In genomic region chr19:34562556-34562955, GRCm38 (mm10) we compare ENCODE assay signal across 34 mouse cellular contexts. TPM values are rescaled to one million over a fixed set of nuclear protein-coding genes. Genes with fewer than 3 reads are reported as not detected.
A peak's percentile ranks its signal among the peaks of the same experiment; 100 is the strongest.
DNase-seq lines count a peak whose midpoint lies in the region; ATAC-seq and TF ChIP-seq lines count a peak whose summit lies in the region.
"Had no signal": no experiment of that assay in that cellular context is flagged by ENCODE, and none has a peak within 500 bp of the region (broad histone marks: within the 10 kb centered on the region; RNA-seq: fewer than 3 reads in every experiment).

No protein-coding gene starts in this region.

- no peak overlapping the region for H3K4me2 ChIP-seq in liver, postnatal 0 days (ENCODE audit: low read depth, low read length)
- H3K4me2 ChIP-seq: embryonic facial prominence, embryonic 15.5 days; forebrain, embryonic 12.5 days; heart, embryonic 11.5 days; hindbrain, embryonic 13.5 days; limb, embryonic 15.5 days; lung, embryonic 14.5 days; midbrain, embryonic 11.5 days; neural tube, embryonic 12.5 days; stomach, embryonic 15.5 days had no signal

- DNase-seq in spleen, adult 2 months (ENCODE audit: low read depth in 1 of 2, low spot score in 2 of 2) = no peak
- no peak for DNase-seq in spleen, postnatal 4 days (ENCODE audit: low spot score in 2 of 2)
- DNase-seq in MEL-GATA-1-ER (ENCODE audit: extremely low read depth, low read depth) = peak; percentile 98
- DNase-seq in liver, postnatal 0 days = no peak
- no peak for DNase-seq in left cerebral cortex, postnatal 36 days (ENCODE audit: low spot score in 2 of 2)
- DNase-seq in layer of hippocampus, adult 9-11 months = no peak
- DNase-seq in cerebellum, postnatal 10 days = no peak
- DNase-seq: adrenal gland, postnatal 25 days; B cell, adult 2 months; cerebellum, adult 11-12 months; cerebellum, adult 9-11 months; forebrain, postnatal 0 days; heart, postnatal 36 days; kidney, postnatal 14 days; lung, embryonic 14.5 days; lung, postnatal 14 days; right cerebral cortex, adult 18-20 months; right cerebral cortex, postnatal 4 days; thymus, postnatal 14 days had no signal

- no peak overlapping the region for H3K4me3 ChIP-seq in spleen, adult 2 months (ENCODE audit: extremely low read depth, insufficient read depth, insufficient read length)
- H3K4me3 ChIP-seq in liver, postnatal 0 days (ENCODE audit: low read depth, low read length) = no peak overlapping the region
- H3K4me3 ChIP-seq: embryonic facial prominence, embryonic 10.5 days; embryonic facial prominence, embryonic 15.5 days; forebrain, embryonic 12.5 days; hindbrain, embryonic 13.5 days; limb, embryonic 10.5 days; limb, embryonic 15.5 days; neural tube, embryonic 12.5 days; stomach, embryonic 15.5 days had no signal

- no peaks in the 10 kb centered on the region for H3K27me3 ChIP-seq in spleen, adult 2 months (ENCODE audit: control insufficient read depth, insufficient read depth, low read length)
- no peaks in the 10 kb centered on the region for H3K27me3 ChIP-seq in liver, postnatal 0 days (ENCODE audit: insufficient read depth, low read length)
- H3K27me3 ChIP-seq: embryonic facial prominence, embryonic 15.5 days; forebrain, embryonic 12.5 days; hindbrain, embryonic 13.5 days; limb, embryonic 15.5 days; neural tube, embryonic 12.5 days; stomach, embryonic 15.5 days had no signal

- intact Hi-C loops in left cerebral cortex, postnatal 36 days (cut with DNase I) = no loop called here

- H3K9ac ChIP-seq in liver, postnatal 0 days (replicated peaks) = no peak overlapping the region
- H3K9ac ChIP-seq: embryonic facial prominence, embryonic 15.5 days; forebrain, embryonic 12.5 days; forebrain, postnatal 0 days; hindbrain, embryonic 13.5 days; limb, embryonic 15.5 days; lung, embryonic 14.5 days; neural tube, embryonic 12.5 days; stomach, embryonic 15.5 days had no signal

- no peak for TF ChIP-seq POLR2A in spleen, adult 2 months (IDR thresholded peaks at IDR 0.05; ENCODE audit: low read depth, low read length)

- 0 out of 2 replicates have a peak, but pooled peaks have one; percentile 29 for TF ChIP-seq EP300 in liver, postnatal 0 days (IDR thresholded peaks at IDR 0.05; ENCODE audit: low read depth)

- no peaks in the 10 kb centered on the region for H3K36me3 ChIP-seq in spleen, adult 2 months (ENCODE audit: control insufficient read depth, insufficient read depth, low read length)
- H3K36me3 ChIP-seq in liver, postnatal 0 days (replicated peaks; ENCODE audit: insufficient read depth, low read length) = no peaks in the 10 kb centered on the region
- H3K36me3 ChIP-seq: embryonic facial prominence, embryonic 10.5 days; embryonic facial prominence, embryonic 15.5 days; forebrain, embryonic 12.5 days; G1E; hindbrain, embryonic 13.5 days; limb, embryonic 10.5 days; limb, embryonic 15.5 days; neural tube, embryonic 12.5 days; stomach, embryonic 15.5 days had no signal

- TF ChIP-seq CTCF in spleen, adult 2 months (IDR thresholded peaks at IDR 0.05; ENCODE audit: extremely low read depth, insufficient read depth, insufficient read length, insufficient replicate concordance) = no peak
- no peak for TF ChIP-seq CTCF in liver, postnatal 0 days (IDR thresholded peaks at IDR 0.05; ENCODE audit: low read depth)

- peak overlapping the region; percentile 9; the same call in 1 of the 2 replicates for H3K27ac ChIP-seq in spleen, adult 2 months (ENCODE audit: insufficient read depth, low read length)
- peak overlapping the region; percentile 12; the same call in 1 of the 2 replicates for H3K27ac ChIP-seq in liver, postnatal 0 days (ENCODE audit: low read depth)
- H3K27ac ChIP-seq: embryonic facial prominence, embryonic 10.5 days; embryonic facial prominence, embryonic 15.5 days; forebrain, embryonic 12.5 days; hindbrain, embryonic 13.5 days; limb, embryonic 10.5 days; limb, embryonic 15.5 days; neural tube, embryonic 12.5 days; stomach, embryonic 15.5 days had no signal

- ATAC-seq in liver, postnatal 0 days = no peak
- ATAC-seq: forebrain, postnatal 0 days; intestine, postnatal 0 days; midbrain, embryonic 16.5 days had no signal

- no peaks in the 10 kb centered on the region for H3K9me3 ChIP-seq in liver, postnatal 0 days (ENCODE audit: low read length)
- H3K9me3 ChIP-seq: embryonic facial prominence, embryonic 10.5 days; embryonic facial prominence, embryonic 15.5 days; forebrain, embryonic 12.5 days; G1E; hindbrain, embryonic 13.5 days; limb, embryonic 10.5 days; limb, embryonic 15.5 days; neural tube, embryonic 12.5 days; stomach, embryonic 15.5 days had no signal

- peaks cover 4% of the 10 kb centered on the region for H3K4me1 ChIP-seq in spleen, adult 2 months (ENCODE audit: control insufficient read depth, insufficient read depth, insufficient read length)
- no peaks in the 10 kb centered on the region for H3K4me1 ChIP-seq in liver, postnatal 0 days (ENCODE audit: insufficient read depth)
- H3K4me1 ChIP-seq: embryonic facial prominence, embryonic 15.5 days; forebrain, embryonic 12.5 days; hindbrain, embryonic 13.5 days; limb, embryonic 15.5 days; neural tube, embryonic 12.5 days; stomach, embryonic 15.5 days had no signal

RNA-seq across cellular contexts. Expression of gene Ifit2, which starts 12.1 kb away (rescaled TPM):
- polyA plus RNA-seq in spleen, adult 2 months (2012; rRNA removed) = 0.83 TPM in 2 replicates
- 3.5 and 3.7 TPM in 2 replicates for polyA plus RNA-seq in liver, postnatal 0 days (2015; fragmentation: Nextera tagmentation; extraction: Ambion mirVana)
- 1 to 10 TPM; 7.2 to 7.8 TPM for total RNA-seq in left cerebral cortex, postnatal 36 days (2021)
- polyA plus RNA-seq: G1E had no signal

RNA-seq across cellular contexts. Expression of gene Ifit3, which starts 20.8 kb away (rescaled TPM):
- polyA plus RNA-seq in spleen, adult 2 months (2012; rRNA removed) = 2.8 and 3.3 TPM in 2 replicates
- polyA plus RNA-seq in liver, postnatal 0 days (2015; fragmentation: Nextera tagmentation; extraction: Ambion mirVana) = 10.1 and 11.7 TPM in 2 replicates
- 1 to 10 TPM; 4.0 to 4.5 TPM for total RNA-seq in left cerebral cortex, postnatal 36 days (2021)
- polyA plus RNA-seq: G1E had no signal

RNA-seq across cellular contexts. Expression of gene Lipa, which starts 35.3 kb away (rescaled TPM):
- 24.7 and 30.2 TPM in 2 replicates for polyA plus RNA-seq in spleen, adult 2 months (2012; rRNA removed)
- 139 and 144 TPM in 2 replicates for polyA plus RNA-seq in liver, postnatal 0 days (2015; fragmentation: Nextera tagmentation; extraction: Ambion mirVana)
- total RNA-seq in left cerebral cortex, postnatal 36 days (2021) = 10 to 100 TPM; 15.8 to 17.0 TPM
- polyA plus RNA-seq: G1E had no signal

RNA-seq across cellular contexts. Expression of gene Ifit1bl1, which starts 39.2 kb away (rescaled TPM):
- 1.9 and 2.2 TPM in 2 replicates for polyA plus RNA-seq in spleen, adult 2 months (2012; rRNA removed)
- 0.75 TPM in 2 replicates for polyA plus RNA-seq in liver, postnatal 0 days (2015; fragmentation: Nextera tagmentation; extraction: Ambion mirVana)
- total RNA-seq in left cerebral cortex, postnatal 36 days (2021) = 1 to 10 TPM; 1.7 to 1.8 TPM
- total RNA-seq: gastrocnemius, adult 8-10 months had no signal
- polyA plus RNA-seq: G1E; kidney, embryonic 14.5 days; limb, embryonic 10.5 days had no signal

RNA-seq across cellular contexts. Expression of gene Ifit3b, which starts 45.2 kb away (rescaled TPM):
- 0.68 and 0.70 TPM in 2 replicates for polyA plus RNA-seq in spleen, adult 2 months (2012; rRNA removed)
- 2.2 and 2.7 TPM in 2 replicates for polyA plus RNA-seq in liver, postnatal 0 days (2015; fragmentation: Nextera tagmentation; extraction: Ambion mirVana)
- total RNA-seq in left cerebral cortex, postnatal 36 days (2021) = 1 to 10 TPM; 1.5 to 2.0 TPM
- total RNA-seq: G1E had no signal
- polyA plus RNA-seq: embryonic facial prominence, embryonic 10.5 days; G1E; lung, embryonic 14.5 days had no signal
